Mouse (Mus musculus) 3T3-L1 (cell line): ENCODE measurements around the gene Pigz.
A peak's percentile ranks its signal among the peaks of the same experiment; 100 is the strongest.
"Not testable (repeated sequence)": the region's sequence is repeated elsewhere in the genome, so short reads cannot be mapped to it uniquely, and the experiment has no call there.

Experiments
- DNase-seq: peaks from one replicate; pipeline ENCODE4 v3.0.0-alpha.2; 2015; ENCODE audit warnings: low read depth, low spot score

Gene Pigz

DNA sequence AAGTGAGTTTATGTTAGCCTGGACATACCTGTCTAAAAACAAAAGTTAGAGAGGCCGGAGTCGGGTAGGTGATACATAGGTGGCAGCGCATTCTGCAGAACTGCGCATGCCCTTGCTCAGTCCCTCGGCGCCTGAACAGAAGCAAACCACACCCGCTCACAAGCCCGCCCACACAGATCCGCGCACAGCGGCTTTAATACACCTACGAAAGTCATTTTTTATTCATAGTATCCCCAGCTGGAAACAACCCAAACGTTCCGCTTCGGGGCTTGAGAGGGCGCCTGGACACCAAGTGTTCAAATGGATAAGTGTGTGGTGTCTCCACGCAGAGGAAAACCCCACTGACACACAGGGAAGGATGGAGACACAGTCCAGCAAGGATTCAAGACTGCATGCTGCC is 2.3 kb upstream of the Pigz start:
- no peak for DNase-seq

- no peak for DNase-seq
Observed at GRCm38 (mm10) chr16:31932255-31932654, 1.4 kb upstream of the Pigz start.

DNA sequence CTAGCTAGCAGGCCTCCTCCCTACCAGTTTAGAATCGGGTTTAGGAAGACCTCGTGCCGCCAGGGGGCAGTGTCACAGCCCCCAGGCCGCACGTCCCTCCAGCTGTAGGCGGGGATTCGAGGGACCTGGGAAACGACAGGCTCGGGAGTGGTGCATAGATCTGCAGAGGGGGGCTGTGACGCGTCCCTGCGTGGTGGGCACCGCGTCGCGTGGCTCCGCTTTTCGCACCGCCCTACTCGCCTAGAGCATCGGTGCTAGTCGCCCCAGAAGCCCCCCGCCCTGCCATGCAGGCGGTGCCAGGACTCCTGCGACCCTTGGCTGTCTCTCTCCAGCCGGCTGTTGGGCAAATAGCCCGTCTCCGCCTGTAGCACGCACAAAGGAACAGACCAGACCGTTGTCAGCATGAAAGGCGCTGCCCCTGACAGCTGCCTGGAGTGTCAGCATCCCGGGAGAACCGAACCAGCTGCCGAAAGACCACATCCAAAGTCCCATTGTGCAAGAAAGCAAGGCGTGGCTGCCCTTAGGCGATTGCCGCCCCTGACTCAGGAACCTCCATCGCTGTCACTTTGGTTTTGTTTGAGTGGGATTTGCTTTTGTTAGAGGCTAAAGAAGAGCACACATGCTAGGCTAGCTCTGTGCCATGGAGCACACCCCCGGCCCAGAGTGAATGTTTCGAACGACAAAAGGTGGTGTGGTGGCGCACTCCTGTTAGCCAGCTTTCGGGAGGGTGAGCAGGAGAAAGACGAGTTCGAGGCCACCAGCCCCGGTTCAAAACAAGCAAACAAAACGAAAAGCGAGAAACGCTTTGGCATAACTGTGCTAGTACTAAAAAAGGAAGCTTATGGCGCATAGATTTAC is 582 bp upstream of the Pigz start:
- DNase-seq, result peak; percentile 73

DNA sequence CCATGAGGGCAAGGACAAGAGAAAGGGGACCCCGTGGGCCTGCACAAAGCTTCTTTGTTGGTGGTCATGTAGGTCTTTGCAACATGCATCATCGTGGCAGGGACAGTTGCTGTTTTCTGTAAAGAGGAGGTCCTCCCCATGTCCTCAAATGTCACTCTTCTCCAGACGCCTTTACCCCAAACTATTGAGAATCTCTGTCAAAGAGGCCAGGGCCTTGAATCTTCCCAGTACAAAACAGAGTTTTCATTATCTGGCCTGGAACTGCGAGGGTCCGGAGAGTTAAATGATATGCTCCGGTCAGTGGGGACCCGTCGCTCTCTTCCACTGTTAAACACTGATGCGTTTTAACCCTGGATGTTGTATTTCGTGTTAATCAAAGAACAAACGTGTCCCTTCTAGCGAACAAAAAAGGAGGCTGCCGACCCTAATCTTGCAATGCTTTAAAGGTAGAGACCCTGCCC is 929 bp downstream of the Pigz start:
- DNase-seq, result no peak

DNA sequence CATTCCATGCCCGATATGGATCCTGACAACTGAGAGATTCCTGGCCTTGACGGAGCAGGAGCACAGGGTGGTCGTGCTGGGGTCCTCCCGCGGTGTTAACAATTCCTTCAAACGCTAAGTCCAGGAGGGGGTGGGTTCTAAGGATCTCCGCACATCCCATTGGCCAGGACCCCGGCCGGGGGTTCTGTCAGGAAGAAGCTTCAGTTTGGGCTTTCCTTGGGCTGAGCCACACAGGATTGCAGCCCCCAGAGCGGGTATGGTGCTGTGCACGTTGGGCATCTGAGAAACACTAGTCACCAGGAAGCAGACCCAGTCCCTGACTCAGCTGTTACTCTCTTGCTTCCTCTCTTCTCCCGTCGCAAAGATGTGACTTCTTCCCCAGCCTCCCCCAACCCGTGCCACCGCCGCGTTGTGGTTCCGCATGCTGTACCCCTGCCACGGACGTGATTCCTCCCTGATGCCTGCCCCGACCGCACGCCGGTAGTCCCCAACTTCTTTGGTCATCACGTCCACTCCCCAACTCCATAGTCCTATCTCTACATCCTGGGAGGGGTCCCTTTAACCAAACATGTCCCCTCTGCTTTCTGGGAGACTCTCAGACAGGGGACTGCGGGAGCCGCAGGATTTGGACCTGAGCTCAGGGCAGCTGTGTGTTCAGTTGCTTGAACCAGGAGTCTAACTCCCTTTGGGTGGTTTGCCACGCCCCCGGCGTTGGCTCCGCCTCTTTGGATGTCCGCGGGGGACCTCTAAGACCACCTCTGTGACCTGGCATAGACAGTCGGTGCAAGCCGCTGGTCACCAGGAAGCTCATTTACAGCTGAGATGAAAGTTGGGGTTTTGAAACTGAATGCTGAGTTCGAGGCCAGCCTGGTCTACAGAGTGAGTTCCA is 1.7 kb downstream of the Pigz start:
- no peak for DNase-seq

DNA sequence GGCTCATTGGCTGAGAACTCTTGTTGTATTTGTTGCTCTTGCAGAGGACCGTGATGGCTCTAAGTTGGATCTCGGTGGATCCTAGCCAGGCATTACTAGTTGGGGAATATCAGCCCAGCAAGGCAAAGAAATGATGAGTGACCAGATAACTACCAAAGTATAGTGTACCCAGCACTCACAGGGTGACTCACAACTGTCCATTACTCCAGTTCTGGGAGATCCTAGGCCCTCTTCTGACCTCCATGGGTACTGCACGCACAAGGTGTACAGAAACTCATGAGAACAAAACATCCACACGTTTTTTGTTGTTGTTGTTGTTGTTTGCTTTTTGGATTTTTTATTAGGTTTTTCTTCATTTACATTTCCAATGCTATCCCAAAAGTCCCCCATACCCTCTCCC is 2.9 kb downstream of the Pigz start:
- no peak for DNase-seq

- DNase-seq, result no peak
Observed at GRCm38 (mm10) chr16:31938856-31939255, 5.2 kb downstream of the Pigz start.

- no peak for DNase-seq
Observed at GRCm38 (mm10) chr16:31940586-31940985, 6.9 kb downstream of the Pigz start.

DNA sequence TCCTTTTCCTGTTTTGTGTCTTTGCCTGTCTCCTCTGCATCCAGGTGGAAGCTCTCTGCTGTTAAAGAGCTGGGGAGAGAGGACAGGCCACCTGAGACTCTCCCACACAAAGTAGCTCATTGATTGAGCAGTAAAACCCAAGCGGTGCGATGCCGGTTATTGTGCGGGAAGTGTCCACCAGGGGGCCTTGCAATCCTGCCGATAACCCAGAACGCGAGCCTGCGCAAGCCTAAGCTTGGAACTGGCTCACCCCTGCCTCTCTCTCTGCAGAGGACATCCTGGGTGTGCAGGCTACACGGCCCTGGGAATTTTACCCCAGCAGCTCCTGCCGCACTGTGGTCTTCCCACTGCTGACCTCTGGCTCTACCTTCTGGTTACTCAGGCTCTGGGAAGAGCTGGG is 10.3 kb downstream of the Pigz start:
- DNase-seq, result peak; percentile 70

- no peak for DNase-seq
Observed at GRCm38 (mm10) chr16:31944698-31945255, 11.1 kb downstream of the Pigz start.

DNA sequence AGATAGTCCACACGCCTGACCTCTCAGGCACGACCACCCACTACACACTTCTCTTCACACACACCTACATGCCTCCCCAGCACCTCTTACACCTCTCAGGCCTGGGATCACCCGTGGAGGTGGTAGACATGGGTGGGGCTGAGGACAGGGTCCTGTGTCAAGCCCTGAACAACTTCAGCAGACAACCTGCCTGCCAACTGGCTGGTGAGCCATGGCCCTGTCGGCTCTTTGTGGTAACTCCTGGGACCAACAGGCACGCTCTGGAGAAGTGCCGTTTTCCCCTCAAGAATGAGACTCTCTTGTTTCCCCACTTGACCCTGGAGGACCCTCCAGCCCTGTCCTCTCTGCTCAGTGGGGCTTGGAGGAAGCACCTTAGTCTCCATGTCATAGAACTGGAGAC is 11.7 kb downstream of the Pigz start:
- no peak for DNase-seq

GRCm38 (mm10) chr16:31945986-31946385 is 12.3 kb downstream of the Pigz start:
- DNase-seq, result not testable (repeated sequence)

DNA sequence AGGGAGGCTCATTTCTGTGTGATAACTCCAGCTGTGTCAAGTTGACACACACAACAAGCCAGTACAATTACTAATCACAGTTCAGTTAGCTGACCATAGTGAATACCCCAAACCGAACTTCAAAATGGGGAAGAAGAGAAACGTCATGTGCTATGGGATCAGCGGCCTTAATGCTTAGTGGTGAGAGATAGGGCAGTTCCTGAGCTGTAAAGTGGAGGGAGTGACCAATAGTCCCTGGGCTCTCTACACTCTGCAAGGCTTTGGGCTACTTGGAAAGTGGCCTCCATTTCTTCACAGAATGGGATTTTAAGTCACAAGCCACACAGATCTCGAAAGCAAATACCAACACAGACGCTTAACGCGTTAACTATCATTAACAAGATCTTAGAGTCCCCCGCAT is 13.7 kb downstream of the Pigz start:
- DNase-seq, result peak; percentile 31

- DNase-seq, result peak; percentile 46
Observed at GRCm38 (mm10) chr16:31947901-31948316, 14.3 kb downstream of the Pigz start.

- DNase-seq, result peak; percentile 96
Observed at GRCm38 (mm10) chr16:31948345-31948774, 14.7 kb downstream of the Pigz start, which contains the start of the genes 0610012G03Rik and Ncbp2. Gene 0610012G03Rik (minus strand): TSS chr16:31948494. Gene Ncbp2 (plus strand): TSS chr16:31948513.

GRCm38 (mm10) chr16:31963224-31963623 is 29.6 kb downstream of the Pigz start:
- no peak for DNase-seq

DNA sequence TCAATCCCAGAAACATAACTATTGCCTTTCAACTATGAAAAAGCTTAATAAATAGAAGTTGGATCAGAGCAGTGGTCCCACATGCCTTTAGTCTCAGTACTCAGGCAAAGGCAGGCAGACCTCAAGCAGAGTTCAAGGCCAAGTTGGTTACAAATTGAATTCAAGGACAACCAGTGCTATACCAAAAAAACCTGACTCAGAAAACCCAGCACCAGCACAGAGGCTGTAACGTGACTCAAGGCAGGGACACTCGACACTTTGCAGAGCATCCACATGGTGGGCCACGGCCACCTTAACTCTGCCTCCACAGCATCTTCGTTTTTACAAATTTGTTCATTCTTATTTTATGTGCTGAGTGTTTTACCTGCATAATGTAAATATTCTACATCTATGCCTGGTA is 41.6 kb downstream of the Pigz start:
- no peak for DNase-seq

GRCm38 (mm10) chr16:31979501-31979900 is 45.9 kb downstream of the Pigz start:
- DNase-seq, result peak; percentile 78

DNA sequence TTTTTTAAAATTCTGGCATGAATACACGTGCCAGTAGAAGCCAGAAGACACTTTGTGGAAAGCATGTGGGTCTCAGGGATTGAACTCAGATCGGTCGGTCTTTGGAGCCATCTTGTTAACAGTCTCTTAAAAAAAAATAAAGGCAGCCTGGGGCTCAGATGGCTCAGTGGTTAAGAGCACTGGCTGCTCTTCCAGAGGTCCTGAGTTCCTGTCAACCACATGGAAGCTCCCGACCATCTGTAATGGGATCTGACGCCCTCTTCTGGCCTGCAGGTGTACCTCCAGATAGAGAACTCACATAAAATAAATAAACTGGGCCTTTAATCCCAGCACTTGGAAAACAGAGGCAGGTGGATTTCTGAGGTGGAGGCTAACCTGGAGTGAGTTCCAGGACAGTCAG is 47.3 kb downstream of the Pigz start:
- no peak for DNase-seq

DNA sequence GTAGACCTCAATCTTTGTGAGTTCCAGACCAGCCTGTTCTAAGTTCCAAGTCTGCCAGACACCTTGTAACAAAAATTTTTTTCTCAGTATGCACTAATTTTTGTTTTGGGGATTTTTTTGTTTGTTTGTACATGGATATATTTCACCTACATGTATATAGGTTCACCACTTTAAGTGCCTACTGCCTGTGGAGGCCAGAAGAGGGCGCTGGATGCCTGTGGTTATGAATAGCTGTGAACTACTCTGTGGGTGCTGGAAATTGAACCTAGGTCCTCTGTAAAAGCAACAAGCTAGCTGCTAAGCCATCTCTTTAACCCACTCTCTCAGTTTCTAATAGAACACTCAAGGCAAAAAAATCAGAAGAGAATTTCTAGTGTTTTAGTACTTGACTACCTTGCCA is 58.4 kb downstream of the Pigz start:
- no peak for DNase-seq

- DNase-seq, result no peak
Observed at GRCm38 (mm10) chr16:31993195-31993594, 59.5 kb downstream of the Pigz start.

GRCm38 (mm10) chr16:31993946-31994345 is 60.3 kb downstream of the Pigz start:
- peak; percentile 75 for DNase-seq
